Mouse (Mus musculus) brain, embryonic 14.5 days (tissue): ENCODE data around the gene Tas2r129. TPM values are rescaled to one million over a fixed set of nuclear protein-coding genes. Genes with fewer than 3 reads are reported as not detected.
"Not testable (repeated sequence)": the region's sequence is repeated elsewhere in the genome, so short reads cannot be mapped to it uniquely, and the experiment has no call there.

Source experiments
- DNase-seq: peaks from one replicate; pipeline ENCODE4 v3.0.0-alpha.2; 2011; ENCODE audit warnings: low read depth
- CTCF ChIP-seq: fragments of 200-500 bp; IDR thresholded peaks from 2 replicates; pipeline ENCODE4 v1.5.1; 2012; ENCODE audit warnings: inconsistent platforms, mild to moderate bottlenecking, moderate library complexity, borderline replicate concordance; ENCODE audit not compliant: insufficient read depth, insufficient read length; ENCODE audit errors: extremely low read depth
- POLR2A ChIP-seq: fragments of 200-500 bp; IDR thresholded peaks from 2 replicates; pipeline ENCODE4 v1.6.1; 2012; ENCODE audit warnings: mild to moderate bottlenecking, inconsistent platforms, borderline replicate concordance; ENCODE audit not compliant: poor library complexity, insufficient read depth, insufficient read length, severe bottlenecking; ENCODE audit errors: extremely low read depth
- polyA plus RNA-seq: library from polyadenylated mRNA; depleted of rRNA; stranded (reverse); fragments of >200 nt; gene quantifications from 2 replicates; pipeline ENCODE4 v1.2.3, GENCODE M21; 2012; rRNA removed

Tas2r129 gene
- polyA plus RNA-seq = not detected in 2 replicates

- TF ChIP-seq POLR2A = no peak
- no peak for TF ChIP-seq CTCF
- DNase-seq = no peak
These were observed at the start of gene Tas2r129 for GRCm38 (mm10) chr6:132950802-132951201. TSS of gene Tas2r129 (plus strand) at chr6:132951102.

GRCm38 (mm10) chr6:132909351-132909750 is 41.6 kb upstream of the Tas2r129 start, which contains the start of gene Tas2r125:
TSS of gene Tas2r125 (plus strand) at chr6:132909651.
- no peak for TF ChIP-seq POLR2A
- TF ChIP-seq CTCF = no peak
- no peak for DNase-seq

GRCm38 (mm10) chr6:132941376-132941775 is 9.5 kb upstream of the Tas2r129 start:
- not testable (repeated sequence) for DNase-seq

GRCm38 (mm10) chr6:132957819-132958218 is 6.9 kb downstream of the Tas2r129 start, which contains the start of gene Tas2r131:
TSS of gene Tas2r131 (minus strand) at chr6:132957919.
- TF ChIP-seq POLR2A = no peak
- TF ChIP-seq CTCF = no peak
- no peak for DNase-seq

GRCm38 (mm10) chr6:132980865-132981264 is 30.0 kb downstream of the Tas2r129 start, which contains the start of gene Tas2r109:
TSS of gene Tas2r109 (minus strand) at chr6:132980965.
- DNase-seq = no peak
- TF ChIP-seq POLR2A (no peak), CTCF (no peak)

Other genes with a start within 250 kb of the Tas2r129 start
- not detected in 2 replicates for gene Tas2r122, start 239.2 kb upstream of the Tas2r129 start, polyA plus RNA-seq
- gene Tas2r115, start 213.1 kb upstream of the Tas2r129 start, polyA plus RNA-seq = not detected in 2 replicates
- gene Tas2r124, start 196.4 kb upstream of the Tas2r129 start, polyA plus RNA-seq = not detected in 2 replicates
- not detected in 2 replicates for gene Tas2r102, start 189.0 kb upstream of the Tas2r129 start, polyA plus RNA-seq
- gene Tas2r136, start 172.9 kb upstream of the Tas2r129 start, polyA plus RNA-seq = not detected in 2 replicates
- gene Tas2r117, start 148.3 kb upstream of the Tas2r129 start, polyA plus RNA-seq = not detected in 2 replicates
- gene Tas2r123, start 104.0 kb upstream of the Tas2r129 start, polyA plus RNA-seq = not detected in 2 replicates
- gene Tas2r116, start 95.7 kb upstream of the Tas2r129 start, polyA plus RNA-seq = not detected in 2 replicates
- gene Tas2r110, start 83.1 kb upstream of the Tas2r129 start, polyA plus RNA-seq = not detected in 2 replicates
- gene Tas2r113, start 58.1 kb upstream of the Tas2r129 start, polyA plus RNA-seq = not detected in 2 replicates
- not detected in 2 replicates for gene Tas2r125, start 41.5 kb upstream of the Tas2r129 start, polyA plus RNA-seq
- gene Tas2r131, start 6.8 kb downstream of the Tas2r129 start, polyA plus RNA-seq = not detected in 2 replicates
- not detected in 2 replicates for gene Tas2r109, start 29.9 kb downstream of the Tas2r129 start, polyA plus RNA-seq
- not detected in 2 replicates for gene Tas2r103, start 86.0 kb downstream of the Tas2r129 start, polyA plus RNA-seq
- not detected in 2 replicates for gene Tas2r140, start 104.7 kb downstream of the Tas2r129 start, polyA plus RNA-seq
- gene Smim10l1, start 153.8 kb downstream of the Tas2r129 start, polyA plus RNA-seq = 44.6 and 49.6 TPM in 2 replicates